Mouse (Mus musculus): Measurements from ENCODE around the gene Fam76b.

DNA sequence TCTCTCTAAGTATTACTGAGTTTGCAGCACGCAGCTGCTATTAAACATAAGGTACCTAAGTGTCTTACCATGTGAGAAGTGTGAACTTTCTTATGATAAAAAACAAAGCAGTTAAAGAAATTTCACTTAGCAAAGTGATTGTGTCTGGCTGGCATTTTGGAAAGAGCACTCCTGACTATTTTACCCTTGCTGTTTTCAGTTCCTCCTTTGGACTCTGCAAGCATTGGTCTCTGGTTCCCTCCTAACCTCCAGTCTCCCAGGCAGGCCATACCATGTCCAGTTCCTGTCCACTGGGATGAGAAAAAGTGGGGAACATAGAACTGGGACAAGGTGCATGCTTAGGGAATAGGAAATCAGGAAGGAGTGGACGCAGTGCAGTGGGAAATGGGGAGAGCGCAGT, 74.5 kb downstream of the Fam76b start:
- TF ChIP-seq TAL1 (IDR thresholded peaks at IDR 0.05; ENCODE audit: low read length) = no peak
- no peak for TF ChIP-seq GATA1 (IDR thresholded peaks at IDR 0.05; ENCODE audit: low read length)

All from erythroblast, embryonic 14.5 days (primary cell).